Mouse (Mus musculus) gastrocnemius, postnatal 36 days (tissue): Measurements from ENCODE around the gene Dnah14. TPM values are rescaled to one million over a fixed set of nuclear protein-coding genes. Genes with fewer than 3 reads are reported as not detected.

ENCODE experiments used
- DNase-seq, 2 experiments: peaks; one replicate each; pipeline ENCODE4 v3.0.0; 2022
- intact Hi-C: fragments of 180-260 bp; cut with DNase I; formaldehyde crosslinking; loops from one replicate; pipeline ENCODE4 v1.15.1; 2025
- long read RNA-seq, 2 experiments: library from polyadenylated mRNA; stranded (forward); transcript quantifications; one replicate each; pipeline ENCODE4 v2.0.0; 2021
- total RNA-seq, 2 experiments: library from RNA; stranded (reverse); gene quantifications; 2 replicates each; pipeline ENCODE4 v1.2.3; 2021

Dnah14 gene
- under 1 TPM; 0.30 to 0.36 TPM for total RNA-seq
- long read RNA-seq, experiment 1: 0 reads
- long read RNA-seq, experiment 2: 0 reads

GRCm38 (mm10) chr1:181576322-181576721 is at the start of gene Dnah14:
Dnah14 (plus strand) TSS chr1:181576559.
- DNase-seq: no peak

DNA sequence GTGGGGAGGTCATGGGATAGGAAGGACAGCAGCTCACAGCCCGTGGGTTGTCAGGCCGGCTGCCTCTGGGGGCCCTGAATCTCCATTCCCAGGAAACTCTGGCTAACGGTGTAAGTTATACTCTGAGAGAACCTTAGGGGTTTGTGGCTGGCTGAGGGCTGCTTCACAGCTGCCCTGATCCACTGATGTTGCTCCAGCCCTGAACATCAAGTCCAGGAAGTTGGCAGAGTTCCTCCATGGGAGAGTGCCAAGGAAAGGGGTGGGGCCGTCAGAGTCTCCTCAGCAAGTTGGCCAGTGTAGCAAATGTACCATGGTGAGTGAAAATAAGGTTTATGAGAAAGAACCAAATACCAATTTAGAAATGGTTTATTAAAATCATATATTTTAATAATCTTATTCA is 47.0 kb upstream of the Dnah14 start:
- intact Hi-C loops: no loop called here

More at GRCm38 (mm10) chr1:181576322-181576721, at the start of gene Dnah14:
- intact Hi-C loops: no loop called here

DNA sequence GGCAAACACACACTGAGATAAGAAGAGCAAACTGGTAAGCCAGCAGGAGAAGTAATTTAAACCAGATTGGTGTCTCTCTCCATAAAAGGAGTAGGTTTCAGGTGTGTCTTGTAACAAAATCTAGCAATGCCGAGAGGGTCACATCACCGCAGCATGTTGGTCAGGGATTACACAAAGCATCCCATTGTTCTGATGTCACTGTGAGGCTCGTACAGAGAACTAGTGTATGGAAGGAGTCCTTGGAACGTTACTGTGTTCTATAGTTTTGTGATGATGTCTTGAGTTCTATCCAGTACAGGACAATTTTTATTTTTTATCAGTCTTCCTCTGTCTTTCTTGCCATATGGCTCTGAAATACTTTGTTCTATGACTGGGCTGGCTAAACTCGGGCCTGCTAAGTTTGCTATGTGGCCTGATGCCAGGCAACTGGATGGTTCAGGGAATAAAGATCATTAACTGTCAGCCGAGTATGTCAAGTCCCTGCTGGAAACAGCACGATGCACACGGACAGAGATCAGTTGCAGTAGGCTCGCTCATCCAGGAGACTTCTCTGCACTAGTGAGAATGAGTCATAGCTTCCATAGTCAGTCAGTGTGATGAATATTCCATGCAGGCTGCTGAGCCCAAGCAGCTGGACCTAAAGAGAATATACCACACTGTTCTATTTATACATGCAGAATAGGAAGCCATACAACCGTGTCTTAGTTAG is 41.0 kb upstream of the Dnah14 start:
- DNase-seq: no peak
- intact Hi-C loops: no loop called here

More for the DNA sequence above, 47.0 kb upstream of the Dnah14 start:
- peak; percentile 85 to 88 for DNase-seq

DNA sequence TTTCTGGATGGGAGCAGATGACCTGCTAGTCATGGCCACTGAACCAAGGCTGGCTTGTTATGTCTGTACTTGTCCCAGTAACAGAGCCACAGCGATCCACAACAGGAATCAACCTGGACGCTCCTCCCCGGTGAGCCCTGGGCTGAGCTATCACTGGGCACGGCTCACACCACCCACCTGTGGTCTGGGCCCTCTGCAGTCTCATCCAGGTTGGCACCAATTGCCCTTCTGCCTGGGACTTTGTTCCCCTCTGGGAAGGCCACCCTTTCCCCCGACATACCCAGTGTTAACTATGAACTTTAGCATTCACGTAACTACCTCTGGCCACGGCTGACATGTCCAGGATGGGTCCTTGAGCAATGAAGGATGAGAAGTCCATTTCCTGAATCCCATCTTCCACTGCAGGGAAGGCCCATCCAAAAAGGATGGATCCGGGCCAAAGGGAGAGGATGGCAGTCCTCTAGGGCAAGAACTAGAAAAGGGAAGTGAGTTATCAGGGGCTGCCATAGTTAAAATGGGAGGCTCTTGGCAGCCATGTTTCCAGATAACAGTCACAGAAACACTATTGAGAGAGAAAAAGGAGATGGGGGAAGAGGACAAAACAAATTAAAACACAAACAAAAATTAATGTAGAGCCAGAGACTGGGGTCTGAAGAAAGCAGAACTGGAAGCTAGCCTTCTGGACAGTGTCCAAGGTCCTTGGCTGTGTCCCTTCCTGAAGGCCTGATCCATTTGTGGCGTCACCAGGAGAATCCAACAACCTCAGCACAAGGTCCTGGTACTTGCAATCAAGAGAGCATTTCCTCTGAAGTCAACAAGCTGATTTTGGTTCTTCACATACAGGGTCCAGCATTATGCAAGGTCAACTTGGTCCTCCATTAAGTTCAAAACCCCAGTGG is 38.5 kb upstream of the Dnah14 start:
- DNase-seq: no peak
- intact Hi-C loops: no loop called here

DNA sequence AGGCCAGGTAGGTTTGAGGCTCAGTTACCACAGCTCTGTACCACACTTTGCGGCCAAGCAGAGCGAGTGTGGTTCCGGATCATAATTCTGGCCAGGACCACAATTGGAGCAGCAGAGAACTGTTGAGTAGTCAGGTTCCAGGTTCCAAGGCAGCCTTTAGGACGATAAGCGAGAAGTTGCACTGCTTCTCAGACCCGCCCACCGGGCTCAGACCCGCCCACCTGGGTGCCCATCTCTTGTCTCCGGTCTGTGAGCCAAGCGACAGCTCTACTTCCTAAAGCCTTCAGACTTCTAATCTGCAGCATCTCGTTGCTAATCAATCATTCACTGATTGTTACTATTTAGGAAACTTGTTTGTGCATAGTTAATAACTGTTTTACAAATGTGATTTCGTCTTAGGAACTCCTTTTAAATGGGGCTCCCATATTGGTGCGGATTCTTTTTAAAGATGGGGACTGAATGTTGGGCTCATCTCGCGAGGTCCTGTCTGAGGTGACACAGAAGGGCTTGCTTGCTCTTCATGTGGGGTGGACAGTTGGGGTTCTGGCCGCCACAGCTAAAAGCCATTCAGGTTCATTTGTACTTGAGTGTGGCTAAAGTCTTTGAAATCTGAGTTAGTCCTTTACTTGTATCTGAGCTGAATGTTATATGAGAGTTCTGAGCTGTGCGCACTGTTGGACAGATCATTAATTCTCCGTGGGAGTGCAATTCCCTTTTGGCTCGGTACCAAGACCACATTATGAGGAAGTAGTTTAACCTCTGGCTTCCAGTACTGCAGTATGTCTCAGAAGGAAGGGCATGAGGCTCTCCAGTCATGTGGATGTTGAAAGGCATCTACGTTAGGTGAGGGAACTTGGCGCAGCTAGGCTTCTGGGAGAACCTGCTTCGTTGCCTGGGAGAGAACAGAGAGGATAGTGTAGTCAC is 36.3 kb upstream of the Dnah14 start:
- intact Hi-C loops: loop anchor here (5.0 kb wide), 1 partner anchor 268 kb away; no protein-coding TSS in a partner anchor
- no peak for DNase-seq

DNA sequence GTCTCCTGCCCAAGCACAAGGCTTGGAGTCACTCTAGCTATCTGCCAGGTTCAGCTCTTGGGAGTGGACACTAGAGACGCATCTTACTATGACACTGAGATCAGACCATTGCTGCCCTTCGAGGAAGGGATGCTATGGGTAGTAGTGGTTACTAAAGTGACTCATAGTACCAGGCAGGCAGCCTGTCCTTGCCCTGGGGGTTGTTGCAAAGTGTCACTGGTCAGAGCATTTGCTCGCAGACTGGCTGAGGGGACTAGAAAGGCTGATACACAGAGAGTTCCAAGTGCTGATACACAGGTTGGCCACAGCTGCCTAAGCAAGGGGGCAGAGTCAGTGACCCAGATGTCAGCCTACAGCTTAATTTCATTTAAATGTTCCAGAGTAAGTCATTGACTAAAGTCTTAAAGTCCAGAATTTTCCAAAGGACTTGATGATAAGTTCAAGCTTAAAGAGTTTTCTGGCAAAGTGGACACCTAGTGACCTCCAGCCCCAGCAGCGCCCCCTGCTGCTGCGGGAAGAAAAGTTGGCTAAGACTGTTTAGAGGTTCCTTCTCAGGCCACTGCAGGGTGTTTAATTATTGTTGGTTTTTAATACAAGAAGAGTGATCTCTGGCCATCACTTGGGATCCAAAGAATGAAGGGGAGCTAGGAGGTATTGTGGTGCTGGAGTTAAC is 32.5 kb upstream of the Dnah14 start:
- DNase-seq: no peak
- intact Hi-C loops: loop anchor here (5.0 kb wide), 1 partner anchor 272 kb away; no protein-coding TSS in a partner anchor

GRCm38 (mm10) chr1:181545044-181545772 is 31.2 kb upstream of the Dnah14 start:
- DNase-seq: peak in 1 of 2 experiments; percentile 24
- intact Hi-C loops: loop anchor here (5.0 kb wide), 2 partner anchors 78 to 163 kb away; no protein-coding TSS in a partner anchor

DNA sequence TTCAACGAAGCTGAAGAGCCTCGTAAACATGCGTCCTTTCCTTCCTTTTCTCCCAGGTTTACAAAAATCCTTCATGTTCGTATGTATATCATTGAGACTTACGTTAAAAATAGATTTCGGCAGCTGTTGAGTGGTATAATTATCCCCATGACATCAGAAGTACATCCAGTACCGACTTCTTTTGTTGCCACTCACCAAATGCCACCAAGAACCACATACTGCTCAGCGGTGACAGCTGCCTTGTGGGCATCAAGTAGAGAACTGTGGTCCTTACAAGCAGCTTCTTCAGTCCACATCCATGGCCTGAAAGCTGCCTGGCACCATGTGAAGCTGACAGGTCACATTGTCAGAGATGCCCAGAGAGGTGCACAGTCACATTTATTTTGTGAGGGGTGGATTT is 26.4 kb upstream of the Dnah14 start:
- no peak for DNase-seq
- intact Hi-C loops: loop anchor here (5.0 kb wide), 2 partner anchors 83 to 168 kb away; no protein-coding TSS in a partner anchor

DNA sequence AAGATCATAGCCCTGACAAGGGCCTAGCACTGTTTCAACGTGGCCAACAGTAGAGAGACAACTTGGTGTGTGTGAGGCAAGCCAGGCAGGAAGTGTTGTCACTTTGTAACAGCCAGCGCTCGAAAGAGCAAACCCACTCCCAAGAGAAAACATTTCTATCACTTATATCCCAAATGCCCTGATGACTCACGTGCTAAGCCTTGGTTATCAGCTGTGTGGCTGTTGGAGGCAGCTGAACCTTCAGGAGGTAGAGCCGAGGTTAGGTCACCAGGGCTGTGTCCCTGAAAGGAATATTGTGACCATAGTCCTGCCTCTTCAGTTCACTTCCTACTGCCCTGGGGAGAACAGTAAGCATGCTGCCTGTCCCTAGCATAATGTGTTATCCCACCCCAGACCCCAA is 25.5 kb upstream of the Dnah14 start:
- DNase-seq: no peak
- intact Hi-C loops: no loop called here

DNA sequence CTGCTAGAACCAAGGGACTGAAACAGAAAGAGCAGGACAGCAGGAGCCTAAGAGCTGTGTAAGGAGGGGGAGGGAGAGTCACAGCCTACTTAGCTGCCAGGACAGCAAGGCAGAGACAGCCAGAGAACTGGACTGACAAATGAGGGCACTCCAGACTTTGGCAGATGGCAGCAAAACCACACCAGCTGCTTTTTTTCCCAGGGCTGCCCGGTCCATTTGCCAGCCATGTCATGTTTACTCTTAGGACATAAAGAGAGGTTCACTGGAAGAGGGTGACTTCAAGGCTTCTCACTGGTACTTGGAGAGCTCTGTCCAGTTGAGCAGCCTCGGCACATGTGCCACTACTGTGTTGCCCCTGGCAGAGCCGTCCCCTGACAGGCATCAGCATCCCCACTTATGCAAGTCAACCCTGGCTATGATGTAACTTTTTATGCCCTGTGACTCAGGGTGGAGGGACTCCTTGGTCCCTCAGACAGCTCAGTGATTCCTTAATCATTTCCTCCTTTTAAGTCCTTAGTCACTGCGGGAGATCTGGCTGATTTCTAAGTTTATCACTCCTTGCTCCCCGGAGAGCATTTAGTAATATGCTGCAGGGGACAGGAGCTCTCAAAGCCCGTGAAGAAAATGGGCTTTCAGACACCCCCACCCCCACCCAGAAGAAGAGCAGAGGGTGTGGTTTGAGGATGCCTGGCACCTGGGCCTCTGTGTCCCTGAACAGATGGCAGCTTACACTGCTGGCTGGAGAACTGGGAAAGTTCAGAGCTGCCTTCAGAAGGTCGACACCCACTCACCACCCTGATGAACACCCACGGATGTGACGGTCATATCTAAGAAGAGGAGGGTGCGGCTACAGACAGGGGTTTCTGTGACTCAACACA is 23.6 kb upstream of the Dnah14 start:
- intact Hi-C loops: no loop called here

DNA sequence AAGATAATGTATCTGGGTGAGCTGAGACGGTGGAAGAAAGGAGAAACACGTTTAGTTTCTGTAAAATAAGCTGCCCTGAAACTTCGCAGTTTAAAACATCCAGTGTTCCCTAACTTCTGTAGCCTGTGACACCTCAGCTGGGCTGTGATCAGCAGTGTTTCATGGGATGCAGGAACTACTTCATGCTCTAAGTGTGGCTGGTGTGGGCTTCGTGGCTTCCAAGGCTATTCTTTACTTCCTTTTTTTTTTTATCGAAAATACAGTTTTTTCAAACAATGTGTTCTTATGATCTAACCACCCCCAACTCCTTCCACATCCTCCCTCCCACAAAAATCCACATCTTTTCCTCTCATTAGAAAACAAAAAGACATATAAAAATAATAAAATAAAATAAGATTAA is 20.9 kb upstream of the Dnah14 start:
- intact Hi-C loops: no loop called here
- no peak for DNase-seq

More for the DNA sequence above, 23.6 kb upstream of the Dnah14 start:
- DNase-seq: no peak

GRCm38 (mm10) chr1:181559655-181560054 is 16.7 kb upstream of the Dnah14 start:
- no peak for DNase-seq
- intact Hi-C loops: no loop called here

DNA sequence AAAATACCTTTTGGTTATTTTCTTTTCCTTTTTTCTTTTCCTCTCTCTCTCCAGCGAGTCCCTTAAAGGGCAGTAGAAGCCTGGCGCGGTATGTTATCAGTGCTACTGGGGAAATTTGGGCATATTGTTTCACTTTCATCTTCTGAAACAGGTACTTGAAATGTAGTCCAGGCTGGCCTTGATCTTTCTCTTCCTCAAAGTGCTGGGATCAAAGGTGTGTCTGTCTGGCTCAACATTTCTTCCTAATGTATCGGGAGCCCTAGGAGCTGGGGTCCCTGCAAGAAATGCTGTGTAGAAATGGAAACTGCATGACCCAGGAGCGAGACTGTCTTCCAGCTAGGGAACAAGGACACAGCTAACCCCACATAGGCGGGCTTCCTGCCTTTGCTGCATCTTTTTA is 16.0 kb upstream of the Dnah14 start:
- intact Hi-C loops: no loop called here
- DNase-seq: no peak

- DNase-seq: no peak
Observed at GRCm38 (mm10) chr1:181560896-181561767, 15.2 kb upstream of the Dnah14 start.

DNA sequence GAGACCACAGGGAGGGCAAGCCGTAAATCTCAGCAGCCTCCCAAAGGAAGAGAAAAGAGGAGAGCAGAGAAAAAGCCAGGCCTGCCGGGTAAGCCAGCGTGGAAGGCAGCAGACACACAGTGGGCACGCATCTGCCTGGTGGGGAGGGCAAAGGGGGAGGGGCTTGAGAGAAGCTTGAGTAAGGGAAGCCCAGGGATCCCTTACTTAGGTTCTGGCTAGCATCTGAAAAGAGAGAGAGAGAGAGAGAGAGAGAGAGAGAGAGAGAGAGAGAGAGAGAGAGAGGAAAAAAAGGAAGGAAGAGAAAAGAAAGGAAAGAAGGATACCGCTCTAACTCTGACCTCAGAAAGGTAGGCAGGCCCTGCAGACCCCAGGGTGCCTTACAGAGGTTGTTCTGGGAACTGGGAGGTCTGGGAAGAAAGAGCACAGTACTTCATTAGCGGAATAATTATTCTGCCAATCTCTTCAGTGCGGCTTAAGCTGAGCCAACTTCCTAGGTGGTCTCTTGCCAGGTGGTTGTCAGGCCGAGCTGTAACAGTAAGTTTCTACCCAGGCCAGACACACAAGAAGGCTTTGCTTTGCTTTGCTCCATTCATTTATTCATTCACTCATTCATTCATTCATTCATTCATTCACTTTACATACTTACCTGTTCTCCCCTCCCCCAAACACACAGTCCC is 14.5 kb upstream of the Dnah14 start:
- DNase-seq: no peak
- intact Hi-C loops: no loop called here

More at GRCm38 (mm10) chr1:181560896-181561767, 15.2 kb upstream of the Dnah14 start:
- intact Hi-C loops: no loop called here

DNA sequence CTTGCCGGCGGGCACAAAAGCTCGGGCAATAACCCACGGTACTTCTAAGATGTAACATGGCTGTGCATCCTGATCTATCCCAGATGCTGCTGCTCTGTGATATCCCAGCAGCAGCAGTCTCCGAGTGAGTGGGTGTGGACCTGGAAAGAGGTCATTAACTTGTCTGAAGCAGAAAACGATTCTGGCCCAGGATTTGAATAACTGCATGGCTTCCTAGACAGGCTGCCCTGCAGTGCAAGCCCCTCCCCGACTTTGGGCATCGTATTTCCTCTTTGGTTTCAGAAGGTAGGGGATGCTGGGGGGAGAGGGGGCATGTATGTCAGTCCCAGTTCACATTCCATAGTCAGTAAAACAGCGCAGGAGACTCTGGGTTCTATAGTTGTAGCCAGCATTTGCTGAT is 6.9 kb upstream of the Dnah14 start:
- intact Hi-C loops: no loop called here
- no peak for DNase-seq
